Mouse (Mus musculus) hindbrain, embryonic 16.5 days (tissue): ENCODE results near the gene Tmem131l. TPM values are rescaled to one million over a fixed set of nuclear protein-coding genes. Genes with fewer than 3 reads are reported as not detected.

Experiments used
- ATAC-seq: fragments of 200-750 bp; cut with Nextera tagmentation; 2 replicates; pipeline ENCODE4 v1.8.0; 2017; ENCODE audit warnings: moderate TSS enrichment, moderate library complexity
- H3K27ac ChIP-seq: fragments of 300-500 bp; sonication (generic); 2 replicates; pipeline ENCODE4 v1.5.1; 2014; ENCODE audit warnings: low read depth, mild to moderate bottlenecking, control low read depth, low read length, moderate library complexity
- H3K27me3 ChIP-seq: fragments of 300-500 bp; sonication (generic); replicated peaks from 2 replicates; pipeline ENCODE4 v1.6.1; 2014; ENCODE audit warnings: low read length; ENCODE audit not compliant: control insufficient read depth, insufficient read depth
- H3K36me3 ChIP-seq: fragments of 300-500 bp; sonication (generic); 2 replicates; pipeline ENCODE4 v1.6.1; 2014; ENCODE audit warnings: mild to moderate bottlenecking, low read length, moderate library complexity, mixed read lengths; ENCODE audit not compliant: control insufficient read depth, insufficient read depth
- H3K4me1 ChIP-seq: fragments of 300-500 bp; sonication (generic); 2 replicates; pipeline ENCODE4 v1.6.1; 2014; ENCODE audit warnings: low read depth, low read length; ENCODE audit not compliant: control insufficient read depth, insufficient read depth
- H3K4me2 ChIP-seq: fragments of 300-500 bp; sonication (generic); 2 replicates; pipeline ENCODE4 v1.6.1; 2014; ENCODE audit warnings: mild to moderate bottlenecking, low read length, control low read depth, moderate library complexity
- H3K4me3 ChIP-seq: fragments of 300-500 bp; sonication (generic); 2 replicates; pipeline ENCODE4 v1.5.1; 2014; ENCODE audit warnings: mild to moderate bottlenecking, low read length, control low read depth, moderate library complexity
- H3K9ac ChIP-seq: fragments of 300-500 bp; sonication (generic); 2 replicates; pipeline ENCODE4 v1.6.1; 2014; ENCODE audit warnings: low read depth, mild to moderate bottlenecking, control low read depth, low read length, moderate library complexity
- H3K9me3 ChIP-seq: fragments of 300-500 bp; sonication (generic); 2 replicates; pipeline ENCODE4 v1.6.1; 2014; ENCODE audit warnings: mild to moderate bottlenecking, low read length, moderate library complexity; ENCODE audit not compliant: control insufficient read depth
- WGBS: fragments of 180-500 bp; shearing (Covaris S2); extraction: QIAGEN DNeasy Blood & Tissue Kit; methylation state at CpG from one replicate; pipeline ENCODE4 v1.1.7; 2014; 5-methylcytosine and 5-hydroxymethylcytosine counted together
- polyA plus RNA-seq: library from polyadenylated mRNA; unstranded; fragments of >200 nt; fragmentation: Nextera tagmentation; extraction: Ambion mirVana; gene quantifications from 2 replicates; pipeline ENCODE4 v1.2.1, GENCODE M21; 2015

Gene Tmem131l
- polyA plus RNA-seq, 1 experiment from 2014 or later: 34.6 TPM

DNA sequence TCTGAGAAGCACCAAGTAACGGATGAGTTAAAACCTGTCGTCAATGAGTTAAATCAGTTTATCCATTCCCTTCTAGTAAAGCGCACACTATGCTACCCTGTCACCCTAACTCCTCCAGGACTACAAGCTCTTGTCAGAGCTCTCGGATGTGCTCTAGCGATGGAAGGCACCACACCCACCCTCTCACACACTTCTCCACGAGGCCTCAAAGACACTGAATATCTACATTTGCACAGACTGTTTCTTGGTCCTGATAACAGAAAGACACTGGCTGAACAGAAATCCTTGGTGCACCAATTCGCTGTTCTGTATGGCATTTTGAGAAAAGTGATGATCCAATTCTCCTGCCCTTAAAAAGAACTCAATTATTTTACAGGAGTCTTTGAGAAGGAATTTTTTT is 34.0 kb downstream of the Tmem131l start:
- Histone ChIP-seq H3K9ac (no peak overlapping the region), H3K9me3 (no peaks in the 10 kb centered on the region), H3K4me3 (no peak overlapping the region), H3K4me1 (no peaks in the 10 kb centered on the region), H3K4me2 (no peak overlapping the region), H3K27me3 (no peaks in the 10 kb centered on the region), H3K36me3 (no peaks in the 10 kb centered on the region), H3K27ac (no peak overlapping the region)
- no peak for ATAC-seq
- WGBS: 91% methylated on average over 7 of the region's 7 CpGs

DNA sequence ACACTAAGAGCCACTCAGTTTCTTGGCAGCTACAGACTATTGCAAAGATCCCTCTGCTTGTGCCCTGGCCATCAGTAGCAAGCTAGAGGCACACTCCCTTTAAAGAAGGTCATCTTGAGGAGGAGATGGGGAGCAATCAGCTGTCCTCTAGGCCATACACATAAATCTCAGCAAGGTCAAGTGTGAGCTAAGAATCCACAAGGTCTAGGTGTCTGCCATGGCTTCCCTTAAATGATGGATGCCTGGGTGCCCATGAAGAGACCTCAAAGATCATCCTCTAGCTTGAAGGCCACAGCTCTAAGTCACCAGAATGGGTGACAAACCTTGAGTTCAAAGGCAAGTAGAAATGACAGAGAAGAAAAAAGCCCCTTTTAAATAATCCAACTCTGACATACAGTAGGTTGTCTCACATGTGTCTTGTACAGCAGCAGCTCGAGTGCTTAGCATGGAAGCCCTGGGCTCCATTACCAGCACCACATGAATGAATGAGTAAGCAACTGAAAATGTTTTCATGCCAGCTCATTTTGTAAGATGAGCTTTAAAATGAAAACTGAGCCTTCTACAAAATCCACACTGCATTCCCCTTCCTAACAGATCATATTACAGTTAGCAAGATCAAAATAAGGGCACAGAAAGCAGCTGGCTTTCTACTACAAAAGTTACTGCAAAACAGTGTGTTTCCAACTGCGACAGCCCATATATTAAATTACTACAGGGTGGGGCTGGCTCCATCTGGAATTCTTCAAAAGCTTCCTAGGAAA is 35.5 kb downstream of the Tmem131l start:
- ATAC-seq: no peak
- H3K36me3 ChIP-seq: no peaks in the 10 kb centered on the region
- H3K9ac ChIP-seq: no peak overlapping the region
- 83% methylated on average over 2 of the region's 2 CpGs for WGBS
- no peaks in the 10 kb centered on the region for H3K27me3 ChIP-seq
- no peaks in the 10 kb centered on the region for H3K9me3 ChIP-seq
- no peak overlapping the region for H3K27ac ChIP-seq
- H3K4me2 ChIP-seq: no peak overlapping the region
- no peaks in the 10 kb centered on the region for H3K4me1 ChIP-seq
- H3K4me3 ChIP-seq: no peak overlapping the region

DNA sequence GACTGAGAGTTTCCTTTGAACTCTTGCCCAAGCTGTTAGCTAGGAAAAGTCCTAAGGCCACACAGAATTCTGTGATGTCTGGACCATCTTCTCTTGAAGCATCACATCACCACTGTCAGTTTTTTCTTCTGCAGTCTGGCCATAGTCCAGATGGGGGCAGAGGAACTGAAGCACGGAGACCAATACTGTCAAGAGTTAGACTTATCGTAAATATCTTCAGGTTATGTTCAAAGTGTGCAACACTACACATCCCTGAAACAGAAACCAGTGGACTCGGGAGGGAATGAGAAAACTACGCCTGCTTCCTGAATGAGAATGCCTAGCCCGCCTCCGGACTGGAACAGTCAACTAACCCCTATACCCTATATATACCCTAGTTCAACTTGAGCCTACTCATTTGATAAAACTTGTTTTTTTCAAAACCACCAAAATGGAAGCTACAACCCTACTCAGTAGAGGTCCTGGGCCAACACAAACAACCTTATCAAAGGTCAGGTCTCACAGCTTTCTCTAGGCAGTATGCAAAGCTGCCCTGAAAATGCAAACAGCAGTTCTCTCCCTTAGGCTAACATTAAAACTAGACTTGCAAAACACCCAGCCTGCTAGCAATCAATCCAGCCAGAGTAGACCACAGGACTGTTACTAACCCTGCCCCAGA is 37.4 kb downstream of the Tmem131l start:
- no peak overlapping the region for H3K9ac ChIP-seq
- H3K27me3 ChIP-seq: no peaks in the 10 kb centered on the region
- WGBS: 91% methylated on average over 6 of the region's 6 CpGs
- H3K4me1 ChIP-seq: peaks cover 8% of the 10 kb centered on the region
- H3K4me3 ChIP-seq: no peak overlapping the region
- H3K9me3 ChIP-seq: no peaks in the 10 kb centered on the region
- no peak for ATAC-seq
- no peak overlapping the region for H3K27ac ChIP-seq
- H3K36me3 ChIP-seq: no peaks in the 10 kb centered on the region
- no peak overlapping the region for H3K4me2 ChIP-seq

DNA sequence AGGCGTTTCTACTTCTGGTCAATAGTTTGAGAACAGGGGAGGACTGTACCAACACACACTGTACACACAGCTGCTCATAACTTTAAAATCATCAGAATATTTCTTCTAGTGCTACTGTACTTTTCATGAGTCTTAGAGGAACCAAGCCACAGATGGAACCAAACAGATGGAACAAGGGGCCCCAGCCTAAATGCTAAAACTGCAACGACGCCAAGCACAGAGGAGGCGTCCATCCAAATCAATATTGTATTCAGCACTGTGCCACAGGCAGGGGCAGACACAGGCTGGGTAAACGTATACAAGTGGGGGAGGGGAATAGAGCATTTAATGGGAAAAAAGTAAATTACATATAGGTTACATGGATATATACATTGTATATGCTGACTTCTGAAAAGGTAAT is 42.4 kb downstream of the Tmem131l start:
- H3K27ac ChIP-seq: no peak overlapping the region
- H3K4me3 ChIP-seq: no peak overlapping the region
- ATAC-seq: no peak
- no peaks in the 10 kb centered on the region for H3K36me3 ChIP-seq
- peaks cover 49% of the 10 kb centered on the region for H3K4me1 ChIP-seq
- no peaks in the 10 kb centered on the region for H3K9me3 ChIP-seq
- H3K27me3 ChIP-seq: no peaks in the 10 kb centered on the region
- no peak overlapping the region for H3K4me2 ChIP-seq
- WGBS: 27% methylated on average over 5 of the region's 5 CpGs
- H3K9ac ChIP-seq: no peak overlapping the region

DNA sequence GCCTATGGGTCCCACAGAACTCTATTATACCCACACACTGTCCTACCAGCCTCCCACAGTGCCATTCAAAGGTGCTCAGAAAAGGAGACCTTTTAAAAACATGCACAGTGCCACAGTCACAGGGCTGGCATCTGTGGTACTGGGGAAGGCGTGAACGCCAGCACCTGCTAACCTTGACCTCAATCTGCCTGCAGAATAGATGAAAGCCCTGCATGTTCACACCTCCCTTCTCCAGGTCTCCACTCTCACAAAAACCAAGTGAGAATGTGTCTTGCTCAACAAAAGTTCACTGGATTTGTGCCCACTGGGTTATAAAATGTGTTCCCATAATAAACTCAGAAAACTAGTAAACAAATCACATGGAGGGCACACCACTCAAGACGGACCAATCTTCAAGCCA is 42.9 kb downstream of the Tmem131l start:
- H3K27ac ChIP-seq: no peak overlapping the region
- H3K36me3 ChIP-seq: no peaks in the 10 kb centered on the region
- H3K4me2 ChIP-seq: no peak overlapping the region
- ATAC-seq: 0 out of 2 replicates have a peak, but pooled peaks have one; percentile 17
- H3K9ac ChIP-seq: no peak overlapping the region
- H3K4me1 ChIP-seq: peaks cover 52% of the 10 kb centered on the region
- 58% methylated on average over 3 of the region's 3 CpGs for WGBS
- no peaks in the 10 kb centered on the region for H3K9me3 ChIP-seq
- no peaks in the 10 kb centered on the region for H3K27me3 ChIP-seq
- no peak overlapping the region for H3K4me3 ChIP-seq

DNA sequence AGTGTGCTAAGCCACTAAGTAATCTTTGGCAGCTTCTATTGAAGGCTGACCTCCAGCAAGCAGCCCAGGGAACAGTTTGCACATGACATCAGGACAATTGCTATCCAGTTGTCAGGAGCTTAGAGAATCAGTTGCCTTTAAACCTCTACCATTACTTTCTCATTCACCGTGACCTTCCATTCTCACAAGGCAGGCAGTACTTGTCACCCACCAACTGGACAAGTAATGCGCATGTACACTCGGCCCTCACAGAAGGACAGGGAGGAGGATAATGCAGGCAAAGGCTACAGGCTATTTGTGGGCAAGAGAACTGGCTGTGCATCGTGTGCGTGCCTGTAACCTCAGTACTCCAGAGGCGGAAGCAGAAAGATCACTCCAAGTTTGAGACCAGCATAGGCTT is 43.9 kb downstream of the Tmem131l start:
- no peak for ATAC-seq
- WGBS: 51% methylated on average over 6 of the region's 6 CpGs
- Histone ChIP-seq H3K4me3 (no peak overlapping the region), H3K9me3 (no peaks in the 10 kb centered on the region), H3K9ac (no peak overlapping the region), H3K27me3 (no peaks in the 10 kb centered on the region), H3K27ac (no peak overlapping the region), H3K36me3 (no peaks in the 10 kb centered on the region), H3K4me1 (peaks cover 52% of the 10 kb centered on the region), H3K4me2 (no peak overlapping the region)

DNA sequence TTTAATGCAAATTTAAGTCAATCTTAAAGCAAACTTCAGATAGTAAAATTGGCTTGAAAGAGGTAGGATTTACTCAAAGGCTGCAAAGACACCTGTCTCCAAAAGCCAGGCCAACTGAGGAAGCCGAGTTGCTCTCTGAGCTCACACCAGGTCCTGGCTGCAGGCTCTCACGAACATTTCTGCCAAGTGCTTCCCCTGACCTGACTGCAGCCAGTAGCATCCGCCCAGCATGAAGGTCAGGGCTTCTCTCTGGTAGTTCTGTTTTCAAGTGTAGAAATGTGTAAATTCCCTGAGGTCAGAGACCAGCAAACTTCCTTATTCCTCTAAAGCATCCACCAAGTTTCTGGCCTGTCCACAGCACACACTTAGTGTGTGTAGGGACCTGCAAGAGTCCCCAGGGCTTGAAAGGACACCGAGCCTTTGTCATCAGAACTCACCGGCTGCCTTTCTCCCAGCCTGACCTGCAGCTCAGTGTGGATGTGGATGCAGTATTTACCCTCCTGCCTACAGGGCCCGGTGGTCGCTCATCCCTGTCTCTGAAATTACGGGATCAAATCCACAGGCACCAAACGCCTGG is 44.6 kb downstream of the Tmem131l start:
- Histone ChIP-seq H3K9me3 (no peaks in the 10 kb centered on the region), H3K4me3 (no peak overlapping the region), H3K4me2 (no peak overlapping the region), H3K27ac (no peak overlapping the region), H3K36me3 (no peaks in the 10 kb centered on the region), H3K27me3 (no peaks in the 10 kb centered on the region), H3K9ac (no peak overlapping the region), H3K4me1 (peaks cover 52% of the 10 kb centered on the region)
- WGBS: 47% methylated on average over 9 of the region's 9 CpGs
- ATAC-seq: no peak

DNA sequence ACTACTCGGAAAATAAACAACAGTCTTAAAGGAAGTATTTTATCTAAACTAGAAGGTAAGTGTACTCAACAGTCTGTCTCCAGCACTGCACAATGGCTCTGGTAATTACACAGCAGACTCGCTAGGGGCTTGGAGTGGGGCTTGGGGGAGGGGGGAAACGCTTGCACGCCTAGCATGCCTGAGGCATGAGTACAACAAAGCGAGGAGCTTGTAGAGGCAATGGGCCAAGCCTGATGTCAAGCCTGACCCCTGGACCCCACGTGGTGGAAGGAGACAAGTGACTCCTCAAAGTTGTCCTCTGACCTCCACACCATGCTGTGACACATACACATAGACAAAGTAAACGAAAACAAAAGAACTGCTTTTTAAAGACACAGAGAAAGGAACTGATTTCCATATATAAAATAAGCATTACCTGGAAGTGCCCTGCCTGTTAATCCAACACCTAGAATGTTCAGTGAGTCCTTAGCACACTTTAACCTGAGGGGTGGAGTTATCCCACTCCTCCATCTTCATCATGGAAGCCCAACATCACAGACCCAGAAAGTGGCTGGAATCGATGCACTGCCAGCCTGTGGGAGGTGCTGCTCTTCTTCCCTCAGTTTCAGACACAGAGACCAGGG is 45.6 kb downstream of the Tmem131l start:
- Histone ChIP-seq H3K27me3 (no peaks in the 10 kb centered on the region), H3K4me1 (peaks cover 52% of the 10 kb centered on the region)
- ATAC-seq: peak; percentile 38; the same call in 1 of the 2 replicates

DNA sequence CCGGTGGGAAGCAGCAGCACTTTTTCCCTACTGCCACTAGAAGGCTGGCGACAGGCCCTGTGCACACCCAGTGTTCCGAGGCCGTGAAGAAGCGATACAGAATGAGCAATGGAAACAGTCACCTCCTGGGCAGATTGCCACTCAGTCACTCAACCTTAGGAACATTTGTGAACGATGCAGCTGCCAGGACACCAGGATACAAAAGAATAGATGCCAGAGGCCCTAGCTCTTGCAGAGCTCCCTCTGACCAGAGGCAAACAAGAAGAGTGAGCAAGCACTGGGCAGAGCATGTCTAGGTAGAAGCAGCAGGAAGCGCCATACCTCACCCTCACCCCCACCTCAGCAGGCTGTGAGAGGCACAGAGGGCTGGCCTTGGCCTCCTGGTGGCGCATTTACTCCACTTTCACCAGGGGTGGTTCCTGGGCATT is 46.9 kb downstream of the Tmem131l start:
- 38% methylated on average over 8 of the region's 8 CpGs for WGBS
- no peaks in the 10 kb centered on the region for H3K36me3 ChIP-seq
- no peaks in the 10 kb centered on the region for H3K9me3 ChIP-seq
- H3K27ac ChIP-seq: peak overlapping the region; percentile 21; the same call in 1 of the 2 replicates
- peak; percentile 73 for ATAC-seq
- H3K27me3 ChIP-seq: no peaks in the 10 kb centered on the region
- no peak overlapping the region for H3K4me3 ChIP-seq
- H3K4me2 ChIP-seq: no peak overlapping the region
- H3K9ac ChIP-seq: no peak overlapping the region
- peaks cover 53% of the 10 kb centered on the region for H3K4me1 ChIP-seq

More for the DNA sequence above, 45.6 kb downstream of the Tmem131l start:
- no peaks in the 10 kb centered on the region for H3K9me3 ChIP-seq
- H3K4me2 ChIP-seq: no peak overlapping the region
- H3K4me3 ChIP-seq: no peak overlapping the region
- WGBS: 25% methylated on average over 8 of the region's 8 CpGs
- no peaks in the 10 kb centered on the region for H3K36me3 ChIP-seq
- H3K9ac ChIP-seq: no peak overlapping the region
- no peak overlapping the region for H3K27ac ChIP-seq
